Mouse (Mus musculus): ENCODE data around the gene Uqcrc1. TPM values are rescaled to one million over a fixed set of nuclear protein-coding genes. Genes with fewer than 3 reads are reported as not detected.

The Uqcrc1 gene
- total RNA-seq, 2 experiments from 2014 or later: 337 to 364 TPM

DNA sequence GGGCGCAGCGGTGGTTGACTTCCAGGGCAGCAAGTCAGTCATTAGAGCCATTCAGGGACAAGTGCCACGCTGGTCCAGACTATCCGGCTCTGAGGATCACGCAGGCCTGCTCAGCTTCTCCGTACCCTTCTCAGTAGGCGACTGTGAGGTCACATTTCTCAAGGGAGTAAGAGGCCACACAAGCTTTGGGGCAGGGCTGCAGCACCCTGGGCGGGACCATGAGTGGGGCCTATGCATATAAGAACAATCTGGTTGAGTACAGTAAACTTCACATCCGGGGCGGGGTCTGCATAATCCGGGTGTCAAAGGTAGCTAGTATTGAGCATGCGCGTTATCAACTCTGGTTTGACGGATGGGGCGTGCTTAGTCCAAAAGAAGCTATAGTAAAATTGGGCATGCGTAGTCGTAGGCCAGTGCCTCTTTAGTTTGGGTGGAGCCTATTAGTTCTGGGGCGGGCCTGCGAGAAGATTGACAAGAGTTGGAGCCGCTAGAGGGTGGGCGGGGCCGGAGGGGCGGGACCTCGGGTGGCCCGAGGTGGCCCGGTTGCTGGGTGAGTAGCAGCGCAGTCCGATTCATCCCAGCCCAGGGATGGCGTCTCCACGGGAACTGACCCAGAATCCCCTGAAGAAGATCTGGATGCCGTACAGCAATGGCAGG, 55.1 kb downstream of the Uqcrc1 start, which contains the start of gene Pfkfb4:
Gene Pfkfb4, plus strand, starts transcription at position 351 of the 657 bp plus-strand sequence.
- peak within 1 kb of the TSS; percentile 68 for H3K4me3 ChIP-seq
- H3K27ac ChIP-seq: peak within 1 kb of the TSS; percentile 90
- no peak for TF ChIP-seq CTCF (conservative IDR thresholded peaks at IDR 0.05)
- DNase-seq (ENCODE audit: low spot score in 2 of 2): peak; percentile 84 to 96

DNA sequence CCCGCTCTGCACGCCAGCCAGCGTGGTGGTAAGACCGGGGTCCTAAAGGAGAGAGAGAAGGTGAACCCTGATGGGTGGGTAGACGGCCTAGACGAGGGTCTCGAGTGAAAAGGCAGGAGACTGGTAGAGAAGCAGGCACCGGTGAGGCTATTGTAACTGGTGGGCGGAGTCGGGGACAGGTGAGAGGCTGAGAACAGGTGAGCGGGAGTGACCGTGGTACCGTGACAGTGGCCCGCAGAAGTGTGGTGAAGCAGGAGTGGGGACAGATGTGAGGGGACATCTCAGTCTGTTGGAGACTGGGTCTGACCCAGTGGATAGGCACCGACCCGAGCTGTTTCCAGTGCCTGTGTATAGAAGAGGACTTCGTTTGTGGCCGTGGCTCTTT, 55.6 kb downstream of the Uqcrc1 start:
- peak overlapping the region; percentile 85 for H3K27ac ChIP-seq
- no peak for DNase-seq (ENCODE audit: low spot score in 2 of 2)
- TF ChIP-seq CTCF (conservative IDR thresholded peaks at IDR 0.05): no peak
- H3K4me3 ChIP-seq: peak overlapping the region; percentile 68

DNA sequence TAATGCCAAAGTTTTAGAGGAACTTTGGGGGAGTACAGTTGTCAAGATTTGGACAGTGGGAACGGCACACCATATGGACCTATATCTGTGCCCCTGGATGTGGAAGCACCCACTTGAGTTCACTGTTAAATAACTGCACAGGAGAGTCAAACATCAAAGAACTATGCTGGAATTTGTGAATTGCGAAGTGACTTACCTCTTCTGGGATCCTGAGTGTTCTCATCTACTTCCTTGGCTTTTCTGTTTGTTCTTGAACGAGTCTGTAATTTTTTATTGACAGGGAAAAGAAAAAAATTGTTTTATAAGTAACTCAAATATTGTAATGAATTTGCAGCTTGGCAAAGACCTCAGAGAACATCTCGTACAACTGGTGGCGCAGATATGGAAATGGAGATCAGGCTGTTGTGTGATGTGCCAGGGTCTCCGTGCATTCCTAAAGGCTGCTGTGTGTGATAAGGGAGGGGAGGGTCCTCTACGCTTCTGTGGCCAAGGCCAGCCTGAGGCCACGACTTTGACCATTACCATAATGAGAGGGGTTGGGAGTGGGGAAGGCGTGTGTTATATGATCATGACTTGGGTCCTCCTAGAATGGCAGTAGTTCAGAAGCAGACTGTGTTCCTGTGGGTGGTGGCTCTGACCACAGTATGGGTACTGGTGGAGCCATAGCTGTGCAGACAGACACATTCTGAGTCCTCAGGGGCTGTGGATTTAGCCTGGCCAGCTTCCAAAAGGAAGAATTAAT, 56.4 kb downstream of the Uqcrc1 start:
- peak overlapping the region; percentile 68 for H3K4me3 ChIP-seq
- no peak for DNase-seq (ENCODE audit: low spot score in 2 of 2)
- H3K27ac ChIP-seq: peak overlapping the region; percentile 85
- no peak for TF ChIP-seq CTCF (conservative IDR thresholded peaks at IDR 0.05)

DNA sequence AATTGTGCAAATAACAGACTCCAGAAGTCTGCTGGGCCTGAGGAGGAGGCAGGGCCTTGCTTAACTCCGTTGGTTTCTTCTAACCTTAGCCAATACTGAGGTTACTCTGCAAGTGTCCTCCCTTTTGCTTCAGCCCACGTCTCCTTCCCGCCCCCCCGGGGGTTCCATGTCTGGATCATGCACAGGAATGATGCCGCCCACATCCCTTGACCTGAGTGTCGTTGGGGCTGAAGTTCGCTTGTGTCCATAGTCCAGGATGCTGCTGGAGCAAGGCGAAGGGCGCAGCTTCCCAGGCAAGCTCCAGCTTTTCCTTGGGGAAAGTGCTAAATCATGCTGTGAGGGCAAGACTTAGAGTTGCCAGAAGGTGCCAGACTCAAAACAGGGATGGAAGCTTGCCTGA, 60.0 kb downstream of the Uqcrc1 start:
- no peak for TF ChIP-seq CTCF (conservative IDR thresholded peaks at IDR 0.05)
- Histone ChIP-seq H3K27ac (no peak overlapping the region), H3K4me3 (no peak overlapping the region)
- no peak for DNase-seq (ENCODE audit: low spot score in 2 of 2)

DNA sequence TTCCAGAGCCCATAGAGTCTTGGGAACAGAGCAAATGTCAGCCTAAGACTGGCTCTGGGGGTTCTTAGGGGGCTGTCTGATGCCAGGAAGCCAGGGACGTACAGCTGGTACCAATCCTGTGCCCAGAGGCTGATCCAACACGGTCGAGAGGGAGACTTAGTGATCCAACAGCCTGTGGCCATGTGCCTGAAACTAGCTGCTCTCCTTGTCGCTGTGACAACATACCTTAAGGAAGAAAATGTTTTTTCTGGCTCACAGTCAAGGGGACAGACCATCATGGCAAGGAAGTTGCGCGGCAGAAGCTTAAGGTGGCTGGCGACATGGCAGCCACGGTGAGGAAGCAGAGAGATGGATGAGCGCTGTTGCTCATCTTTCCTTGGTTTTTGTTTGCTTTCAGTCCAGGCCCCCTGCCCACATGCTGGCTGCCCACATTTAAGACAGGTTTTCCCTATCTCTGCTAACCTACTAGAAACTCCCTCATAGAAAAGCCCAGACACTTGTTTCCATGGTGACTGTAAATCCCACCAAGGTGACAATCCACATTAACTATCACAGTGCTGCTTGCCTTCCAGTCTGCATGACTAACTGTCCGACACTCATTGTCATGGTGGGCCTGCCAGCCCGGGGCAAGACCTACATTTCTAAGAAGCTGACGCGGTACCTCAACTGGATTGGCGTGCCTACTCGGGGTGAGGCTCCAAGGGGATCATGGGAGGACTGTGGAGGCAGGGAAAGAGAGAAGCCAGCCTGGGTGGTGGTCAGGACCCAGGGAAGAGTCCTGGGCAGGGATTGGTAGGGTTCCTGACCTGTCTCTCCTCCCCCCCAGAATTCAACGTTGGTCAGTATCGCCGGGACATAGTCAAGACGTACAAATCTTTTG, 62.1 kb downstream of the Uqcrc1 start:
- TF ChIP-seq CTCF (conservative IDR thresholded peaks at IDR 0.05): no peak
- H3K27ac ChIP-seq: peak overlapping the region; percentile 48; the same call in 1 of the 2 replicates
- H3K4me3 ChIP-seq: no peak overlapping the region
- no peak for DNase-seq (ENCODE audit: low spot score in 2 of 2)

DNA sequence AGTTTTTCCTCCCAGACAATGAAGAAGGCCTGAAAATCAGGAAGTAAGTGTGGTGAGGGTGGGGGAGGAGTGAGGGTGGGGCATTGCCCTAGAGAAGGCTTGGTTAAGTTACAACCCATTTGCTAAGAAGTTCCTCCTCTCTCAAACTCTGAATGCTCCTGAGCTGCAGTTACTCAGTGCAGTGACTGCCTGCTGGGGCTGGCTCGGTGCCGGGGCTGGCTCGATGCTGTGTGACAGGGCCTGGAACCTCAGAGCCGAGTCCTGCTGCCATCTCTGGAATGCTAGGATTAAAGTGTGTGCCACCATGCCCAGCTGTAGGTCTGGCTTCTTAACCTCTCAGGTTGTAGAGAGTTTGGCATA, 62.7 kb downstream of the Uqcrc1 start:
- Histone ChIP-seq H3K4me3 (no peak overlapping the region), H3K27ac (no peak overlapping the region; the same call in 1 of the 2 replicates)
- TF ChIP-seq CTCF (conservative IDR thresholded peaks at IDR 0.05): no peak

More for the DNA sequence above, 62.7 kb downstream of the Uqcrc1 start:
- no peak for DNase-seq (ENCODE audit: low spot score in 2 of 2)

Small RNA genes lying within 50 kb of the gene (microRNA-seq; reads per million reads assigned to microRNA genes)
- 0 reads per million in 2 experiments for gene Mir711

Other genes with a start within 250 kb of the Uqcrc1 start
- gene Prkar2a, start 247.3 kb upstream of the Uqcrc1 start, total RNA-seq (2021): 10 to 100 TPM; 43.4 to 45.5 TPM
- 100 to 1,000 TPM; 249 to 251 TPM for gene Ip6k2, start 152.8 kb upstream of the Uqcrc1 start, total RNA-seq (2021)
- 10 to 100 TPM; 68.8 to 71.3 TPM for gene Nckipsd, start 128.3 kb upstream of the Uqcrc1 start, total RNA-seq (2021)
- gene Celsr3, start 110.3 kb upstream of the Uqcrc1 start, total RNA-seq (2021): 10 to 100 TPM; 66.4 to 79.6 TPM
- gene Slc26a6, start 83.3 kb upstream of the Uqcrc1 start, total RNA-seq (2021): 10 to 100 TPM; 16.6 to 22.3 TPM
- under 1 TPM; 0.52 to 0.67 TPM for gene Tmem89, start 22.0 kb upstream of the Uqcrc1 start, total RNA-seq (2021)
- 1 to 10 TPM; 3.8 to 4.6 TPM for gene Col7a1, start 17.0 kb downstream of the Uqcrc1 start, total RNA-seq (2021)
- gene Ucn2, start 49.4 kb downstream of the Uqcrc1 start, total RNA-seq (2021): not detected
- 10 to 100 TPM; 10.9 to 11.8 TPM for gene Pfkfb4, start 55.1 kb downstream of the Uqcrc1 start, total RNA-seq (2021)
- 10 to 100 TPM; 56.5 to 58.4 TPM for gene Shisa5, start 101.9 kb downstream of the Uqcrc1 start, total RNA-seq (2021)
- 10 to 100 TPM; 12.9 to 15.4 TPM for gene Trex1, start 123.1 kb downstream of the Uqcrc1 start, total RNA-seq (2021)
- 10 to 100 TPM; 25.0 to 31.9 TPM for gene Atrip, start 137.5 kb downstream of the Uqcrc1 start, total RNA-seq (2021)
- gene Ccdc51, start 145.9 kb downstream of the Uqcrc1 start, total RNA-seq (2021): 1 to 10 TPM; 7.6 to 8.1 TPM
- 100 to 1,000 TPM; 295 to 309 TPM for gene Tma7, start 146.0 kb downstream of the Uqcrc1 start, total RNA-seq (2021)
- gene Plxnb1, start 158.8 kb downstream of the Uqcrc1 start, total RNA-seq (2021): 10 to 100 TPM; 84.4 to 92.7 TPM
- not detected for gene Fbxw21, start 225.4 kb downstream of the Uqcrc1 start, total RNA-seq (2021)

Measured in layer of hippocampus, adult 2 months (tissue).